Mouse (Mus musculus): ENCODE measurements around the gene Ak3. TPM values are rescaled to one million over a fixed set of nuclear protein-coding genes. Genes with fewer than 3 reads are reported as not detected.

The Ak3 gene
- polyA plus RNA-seq, 1 experiment from 2014 or later: 102 TPM

- Histone ChIP-seq H3K27ac (replicated peaks) (peak overlapping the region; percentile 55), H3K4me1 (peaks cover 9% of the 10 kb centered on the region), H3K9me3 (replicated peaks) (no peaks in the 10 kb centered on the region), H3K36me3 (no peaks in the 10 kb centered on the region), H3K4me3 (peak overlapping the region; percentile 56), H3K27me3 (ENCODE audit: low read depth, poor library complexity, severe bottlenecking) (peaks cover 21% of the 10 kb centered on the region)
- WGBS: 20% methylated on average over 35 of the region's 35 CpGs
- peak; percentile 80 for DNase-seq (ENCODE audit: low spot score)
These were observed 72.7 kb downstream of the Ak3 start for GRCm38 (mm10) chr19:28974862-28975611.

Other genes starting within 250 kb of the Ak3 start
- 0.54 and 0.66 TPM in 2 replicates for gene Slc1a1, start 212.9 kb downstream of the Ak3 start, polyA plus RNA-seq (2016; fragmentation: Nextera tagmentation; extraction: Ambion mirVana)
- gene Plpp6, start 84.0 kb downstream of the Ak3 start, polyA plus RNA-seq (2016; fragmentation: Nextera tagmentation; extraction: Ambion mirVana): 3.6 and 5.7 TPM in 2 replicates
- 0.33 and 0.34 TPM in 2 replicates for gene 4430402I18Rik, start 80.2 kb downstream of the Ak3 start, polyA plus RNA-seq (2016; fragmentation: Nextera tagmentation; extraction: Ambion mirVana)
- gene Cdc37l1, start 57.6 kb downstream of the Ak3 start, polyA plus RNA-seq (2016; fragmentation: Nextera tagmentation; extraction: Ambion mirVana): 33.8 and 43.2 TPM in 2 replicates
- gene Rcl1, start 53.4 kb upstream of the Ak3 start, polyA plus RNA-seq (2016; fragmentation: Nextera tagmentation; extraction: Ambion mirVana): 65.3 and 83.0 TPM in 2 replicates
- 5.9 and 7.7 TPM in 2 replicates for gene Jak2, start 203.9 kb upstream of the Ak3 start, polyA plus RNA-seq (2016; fragmentation: Nextera tagmentation; extraction: Ambion mirVana)